Mouse (Mus musculus) ovary, postnatal 14 days (tissue): ENCODE data around the gene Zfp362.

Source experiments
- DNase-seq: peaks from one replicate; pipeline ENCODE4 v3.0.0; 2022; ENCODE audit warnings: low spot score

Gene Zfp362

GRCm38 (mm10) chr4:128760029-128760428 is 45.8 kb downstream of the Zfp362 start:
- no peak for DNase-seq

GRCm38 (mm10) chr4:128759214-128759613 is 46.6 kb downstream of the Zfp362 start:
- no peak for DNase-seq

- DNase-seq = no peak
These were observed 49.9 kb downstream of the Zfp362 start for GRCm38 (mm10) chr4:128755900-128756299.

GRCm38 (mm10) chr4:128755064-128755463 is 50.8 kb downstream of the Zfp362 start, which contains the start of gene A3galt2:
Gene A3galt2 (plus strand): TSS chr4:128755364.
- no peak for DNase-seq

- DNase-seq = no peak
These were observed 52.3 kb downstream of the Zfp362 start for GRCm38 (mm10) chr4:128753571-128753970.

- no peak for DNase-seq
These were observed 53.7 kb downstream of the Zfp362 start for GRCm38 (mm10) chr4:128752031-128752757.

GRCm38 (mm10) chr4:128751006-128751405 is 54.8 kb downstream of the Zfp362 start:
- DNase-seq = no peak

- DNase-seq = no peak
These were observed 57.5 kb downstream of the Zfp362 start for GRCm38 (mm10) chr4:128748309-128748708.

GRCm38 (mm10) chr4:128747614-128748270 is 58.1 kb downstream of the Zfp362 start:
- DNase-seq = no peak

- DNase-seq = no peak
These were observed 60.7 kb downstream of the Zfp362 start for GRCm38 (mm10) chr4:128745160-128745559.

GRCm38 (mm10) chr4:128743031-128743626 is 62.7 kb downstream of the Zfp362 start:
- DNase-seq = no peak

- DNase-seq = no peak
These were observed 63.4 kb downstream of the Zfp362 start for GRCm38 (mm10) chr4:128742379-128742970.

- no peak for DNase-seq
These were observed 63.9 kb downstream of the Zfp362 start for GRCm38 (mm10) chr4:128741906-128742305.

GRCm38 (mm10) chr4:128740878-128741277 is 65.0 kb downstream of the Zfp362 start:
- DNase-seq = no peak

GRCm38 (mm10) chr4:128737825-128738610 is 67.8 kb downstream of the Zfp362 start:
- no peak for DNase-seq

GRCm38 (mm10) chr4:128737137-128737589 is 68.7 kb downstream of the Zfp362 start:
- DNase-seq = no peak

GRCm38 (mm10) chr4:128734721-128735671 is 70.8 kb downstream of the Zfp362 start:
- no peak for DNase-seq

- DNase-seq = peak; percentile 39
These were observed 71.6 kb downstream of the Zfp362 start for GRCm38 (mm10) chr4:128734217-128734616.

GRCm38 (mm10) chr4:128733496-128733895 is 72.3 kb downstream of the Zfp362 start:
- no peak for DNase-seq

- DNase-seq = no peak
These were observed 73.1 kb downstream of the Zfp362 start for GRCm38 (mm10) chr4:128732794-128733193.

- DNase-seq = no peak
These were observed 75.6 kb downstream of the Zfp362 start for GRCm38 (mm10) chr4:128730271-128730670.
